Mouse (Mus musculus): ENCODE measurements around the gene Calr4.

Calr4 gene

DNA sequence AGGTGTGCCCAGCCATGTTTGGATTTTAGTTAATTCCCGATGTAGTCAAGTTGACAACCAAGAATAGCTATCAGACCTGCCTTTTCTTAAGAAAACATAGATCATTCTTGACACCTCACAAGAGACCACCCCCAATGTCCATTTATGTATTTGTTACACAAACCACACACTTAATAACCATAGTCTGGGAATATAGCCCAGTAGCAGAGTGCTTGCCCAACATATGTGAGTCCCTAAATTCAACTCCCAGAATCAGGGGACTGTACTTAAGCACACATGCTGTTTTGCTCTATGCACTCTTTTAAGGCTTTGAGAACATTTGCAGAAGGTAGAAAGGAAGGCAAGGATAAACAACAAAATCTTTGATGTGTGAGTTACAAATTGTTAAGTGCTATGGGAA is 30.4 kb upstream of the Calr4 start:
- H3K4me1 ChIP-seq (replicated peaks; ENCODE audit: low read depth, low read length): peaks cover 15% of the 10 kb centered on the region
- H3K36me3 ChIP-seq (ENCODE audit: insufficient read depth, low read length): 0 out of 2 replicates have a peak, but pooled peaks cover 3% of the 10 kb centered on the region
- H3K27me3 ChIP-seq (ENCODE audit: insufficient read depth, low read length): no peaks in the 10 kb centered on the region
- no peak overlapping the region for H3K4me3 ChIP-seq (replicated peaks; ENCODE audit: low read length)
- no peaks in the 10 kb centered on the region for H3K9me3 ChIP-seq (ENCODE audit: low read length)
- TF ChIP-seq POU5F1 (IDR thresholded peaks at IDR 0.05; ENCODE audit: borderline replicate concordance, low read length) (no peak), NANOG (IDR thresholded peaks at IDR 0.05; ENCODE audit: borderline replicate concordance, low read length) (no peak), CTCF (conservative IDR thresholded peaks at IDR 0.05; ENCODE audit: low read length) (no peak)

- Histone ChIP-seq H3K9me3 (ENCODE audit: low read length) (no peaks in the 10 kb centered on the region), H3K36me3 (ENCODE audit: insufficient read depth, low read length) (no peaks in the 10 kb centered on the region), H3K4me3 (replicated peaks; ENCODE audit: low read length) (no peak overlapping the region), H3K27me3 (ENCODE audit: insufficient read depth, low read length) (no peaks in the 10 kb centered on the region), H3K4me1 (replicated peaks; ENCODE audit: low read depth, low read length) (peaks cover 15% of the 10 kb centered on the region)
- no peak for TF ChIP-seq POU5F1 (IDR thresholded peaks at IDR 0.05; ENCODE audit: borderline replicate concordance, low read length)
- no peak for TF ChIP-seq NANOG (IDR thresholded peaks at IDR 0.05; ENCODE audit: borderline replicate concordance, low read length)
- TF ChIP-seq CTCF (conservative IDR thresholded peaks at IDR 0.05; ENCODE audit: low read length): no peak
These were observed 29.9 kb upstream of the Calr4 start for GRCm38 (mm10) chr4:109204416-109204815.

GRCm38 (mm10) chr4:109207524-109207923 is 26.8 kb upstream of the Calr4 start:
- TF ChIP-seq CTCF (conservative IDR thresholded peaks at IDR 0.05; ENCODE audit: low read length) (no peak), NANOG (IDR thresholded peaks at IDR 0.05; ENCODE audit: borderline replicate concordance, low read length) (no peak), POU5F1 (IDR thresholded peaks at IDR 0.05; ENCODE audit: borderline replicate concordance, low read length) (no peak)
- Histone ChIP-seq H3K27me3 (ENCODE audit: insufficient read depth, low read length) (no peaks in the 10 kb centered on the region), H3K4me3 (replicated peaks; ENCODE audit: low read length) (no peak overlapping the region), H3K36me3 (ENCODE audit: insufficient read depth, low read length) (no peaks in the 10 kb centered on the region), H3K4me1 (replicated peaks; ENCODE audit: low read depth, low read length) (peaks cover 4% of the 10 kb centered on the region), H3K9me3 (ENCODE audit: low read length) (no peaks in the 10 kb centered on the region)

- no peak overlapping the region for H3K4me3 ChIP-seq (replicated peaks; ENCODE audit: low read length)
- H3K9me3 ChIP-seq (ENCODE audit: low read length): no peaks in the 10 kb centered on the region
- no peaks in the 10 kb centered on the region for H3K36me3 ChIP-seq (ENCODE audit: insufficient read depth, low read length)
- H3K4me1 ChIP-seq (replicated peaks; ENCODE audit: low read depth, low read length): no peaks in the 10 kb centered on the region
- no peak for TF ChIP-seq POU5F1 (IDR thresholded peaks at IDR 0.05; ENCODE audit: borderline replicate concordance, low read length)
- no peak for TF ChIP-seq CTCF (conservative IDR thresholded peaks at IDR 0.05; ENCODE audit: low read length)
- no peak for TF ChIP-seq NANOG (IDR thresholded peaks at IDR 0.05; ENCODE audit: borderline replicate concordance, low read length)
- no peaks in the 10 kb centered on the region for H3K27me3 ChIP-seq (ENCODE audit: insufficient read depth, low read length)
These were observed 24.0 kb upstream of the Calr4 start for GRCm38 (mm10) chr4:109210253-109210652.

DNA sequence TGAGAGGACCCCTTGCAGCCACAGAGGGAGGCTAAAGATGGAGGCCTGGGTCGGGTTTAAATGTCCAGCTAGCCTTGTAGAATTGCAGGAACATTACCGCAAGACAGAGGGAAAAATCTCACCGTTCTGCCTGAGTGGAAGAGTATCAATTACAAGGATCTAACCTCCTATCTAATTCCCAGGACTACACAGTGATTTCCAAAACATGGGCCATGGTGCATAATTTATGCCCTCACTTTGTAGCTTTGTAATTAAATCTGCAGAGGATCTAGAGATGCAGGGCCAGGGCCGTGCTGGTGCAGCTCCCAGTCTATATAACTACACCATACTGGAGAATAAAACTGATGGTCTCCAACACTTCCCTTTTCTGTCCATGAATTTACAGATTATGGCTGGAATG is 23.4 kb upstream of the Calr4 start:
- Histone ChIP-seq H3K27me3 (ENCODE audit: insufficient read depth, low read length) (no peaks in the 10 kb centered on the region), H3K36me3 (ENCODE audit: insufficient read depth, low read length) (no peaks in the 10 kb centered on the region), H3K4me1 (replicated peaks; ENCODE audit: low read depth, low read length) (no peaks in the 10 kb centered on the region), H3K4me3 (replicated peaks; ENCODE audit: low read length) (no peak overlapping the region), H3K9me3 (ENCODE audit: low read length) (no peaks in the 10 kb centered on the region)
- TF ChIP-seq NANOG (IDR thresholded peaks at IDR 0.05; ENCODE audit: borderline replicate concordance, low read length) (no peak), POU5F1 (IDR thresholded peaks at IDR 0.05; ENCODE audit: borderline replicate concordance, low read length) (no peak)

DNA sequence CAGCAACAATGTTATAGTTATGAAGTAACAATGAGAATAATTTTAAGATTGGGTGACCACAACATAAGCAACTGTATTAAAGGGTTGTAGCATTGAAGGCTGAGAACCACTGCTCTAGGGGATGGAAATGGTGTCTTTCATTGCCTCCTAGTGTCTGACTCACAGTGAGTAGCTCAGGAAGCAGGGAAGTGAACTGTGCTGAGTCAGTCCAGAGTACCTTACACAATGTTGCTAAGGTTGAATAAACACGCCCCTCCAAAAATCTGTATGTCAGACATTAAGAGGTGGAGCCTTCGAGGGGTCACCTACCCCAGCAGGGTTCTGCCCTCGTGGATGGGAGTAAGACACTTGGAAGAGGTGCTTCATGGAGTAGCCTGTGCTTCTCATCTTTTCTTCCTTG is 20.3 kb upstream of the Calr4 start:
- Histone ChIP-seq H3K27me3 (ENCODE audit: insufficient read depth, low read length) (no peaks in the 10 kb centered on the region), H3K4me1 (replicated peaks; ENCODE audit: low read depth, low read length) (peaks cover 11% of the 10 kb centered on the region), H3K9me3 (ENCODE audit: low read length) (no peaks in the 10 kb centered on the region), H3K36me3 (ENCODE audit: insufficient read depth, low read length) (no peaks in the 10 kb centered on the region), H3K4me3 (replicated peaks; ENCODE audit: low read length) (no peak overlapping the region)
- no peak for TF ChIP-seq NANOG (IDR thresholded peaks at IDR 0.05; ENCODE audit: borderline replicate concordance, low read length)
- TF ChIP-seq CTCF (conservative IDR thresholded peaks at IDR 0.05; ENCODE audit: low read length): no peak
- TF ChIP-seq POU5F1 (IDR thresholded peaks at IDR 0.05; ENCODE audit: borderline replicate concordance, low read length): no peak

DNA sequence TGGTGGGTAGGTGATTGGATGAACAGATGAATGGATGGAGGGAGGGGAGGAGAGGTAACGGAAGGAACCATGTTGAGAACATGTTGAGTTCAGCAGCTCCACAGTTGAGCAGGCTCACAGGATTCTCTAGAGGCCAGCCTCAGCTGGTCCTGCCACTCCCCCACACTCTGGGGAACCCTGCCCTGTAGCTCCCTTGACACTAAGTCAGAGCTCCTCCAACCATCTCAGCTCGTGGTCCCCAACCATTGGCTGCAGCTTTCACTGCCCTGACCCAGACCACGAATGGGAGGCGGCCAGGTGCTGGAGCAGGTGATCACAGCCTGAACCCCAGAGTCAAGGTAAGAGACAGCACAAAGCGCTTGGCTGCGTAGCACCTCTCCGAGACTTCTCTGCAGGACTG is 16.3 kb upstream of the Calr4 start:
- Histone ChIP-seq H3K27me3 (ENCODE audit: insufficient read depth, low read length) (no peaks in the 10 kb centered on the region), H3K36me3 (ENCODE audit: insufficient read depth, low read length) (no peaks in the 10 kb centered on the region)
- TF ChIP-seq NANOG (IDR thresholded peaks at IDR 0.05; ENCODE audit: borderline replicate concordance, low read length): no peak
- TF ChIP-seq POU5F1 (IDR thresholded peaks at IDR 0.05; ENCODE audit: borderline replicate concordance, low read length): no peak
- TF ChIP-seq CTCF (conservative IDR thresholded peaks at IDR 0.05; ENCODE audit: low read length): no peak

GRCm38 (mm10) chr4:109220441-109220940 is 13.8 kb upstream of the Calr4 start:
- Histone ChIP-seq H3K4me3 (replicated peaks; ENCODE audit: low read length) (no peak overlapping the region), H3K9me3 (ENCODE audit: low read length) (no peaks in the 10 kb centered on the region), H3K36me3 (ENCODE audit: insufficient read depth, low read length) (no peaks in the 10 kb centered on the region), H3K4me1 (replicated peaks; ENCODE audit: low read depth, low read length) (peaks cover 28% of the 10 kb centered on the region), H3K27me3 (ENCODE audit: insufficient read depth, low read length) (no peaks in the 10 kb centered on the region)
- no peak for TF ChIP-seq NANOG (IDR thresholded peaks at IDR 0.05; ENCODE audit: borderline replicate concordance, low read length)
- no peak for TF ChIP-seq CTCF (conservative IDR thresholded peaks at IDR 0.05; ENCODE audit: low read length)
- no peak for TF ChIP-seq POU5F1 (IDR thresholded peaks at IDR 0.05; ENCODE audit: borderline replicate concordance, low read length)

More for the DNA sequence above, 16.3 kb upstream of the Calr4 start:
- peaks cover 12% of the 10 kb centered on the region for H3K4me1 ChIP-seq (replicated peaks; ENCODE audit: low read depth, low read length)
- H3K4me3 ChIP-seq (replicated peaks; ENCODE audit: low read length): peak overlapping the region; percentile 41
- no peaks in the 10 kb centered on the region for H3K9me3 ChIP-seq (ENCODE audit: low read length)

- Histone ChIP-seq H3K9me3 (ENCODE audit: low read length) (no peaks in the 10 kb centered on the region), H3K27me3 (ENCODE audit: insufficient read depth, low read length) (no peaks in the 10 kb centered on the region), H3K4me3 (replicated peaks; ENCODE audit: low read length) (no peak overlapping the region), H3K4me1 (replicated peaks; ENCODE audit: low read depth, low read length) (peaks cover 31% of the 10 kb centered on the region), H3K36me3 (ENCODE audit: insufficient read depth, low read length) (no peaks in the 10 kb centered on the region)
- TF ChIP-seq CTCF (conservative IDR thresholded peaks at IDR 0.05; ENCODE audit: low read length) (no peak), POU5F1 (IDR thresholded peaks at IDR 0.05; ENCODE audit: borderline replicate concordance, low read length) (no peak), NANOG (IDR thresholded peaks at IDR 0.05; ENCODE audit: borderline replicate concordance, low read length) (no peak)
These were observed 12.3 kb upstream of the Calr4 start for GRCm38 (mm10) chr4:109222001-109222400.
